Mouse (Mus musculus) spleen, postnatal 14 days (tissue): ENCODE data around the gene Dynlrb2.

Source experiments
- DNase-seq, 2 experiments: peaks; one replicate each; pipeline ENCODE4 v3.0.0; 2021 to 2022; ENCODE audit warnings: low spot score in 2 of 2

Gene Dynlrb2

DNA sequence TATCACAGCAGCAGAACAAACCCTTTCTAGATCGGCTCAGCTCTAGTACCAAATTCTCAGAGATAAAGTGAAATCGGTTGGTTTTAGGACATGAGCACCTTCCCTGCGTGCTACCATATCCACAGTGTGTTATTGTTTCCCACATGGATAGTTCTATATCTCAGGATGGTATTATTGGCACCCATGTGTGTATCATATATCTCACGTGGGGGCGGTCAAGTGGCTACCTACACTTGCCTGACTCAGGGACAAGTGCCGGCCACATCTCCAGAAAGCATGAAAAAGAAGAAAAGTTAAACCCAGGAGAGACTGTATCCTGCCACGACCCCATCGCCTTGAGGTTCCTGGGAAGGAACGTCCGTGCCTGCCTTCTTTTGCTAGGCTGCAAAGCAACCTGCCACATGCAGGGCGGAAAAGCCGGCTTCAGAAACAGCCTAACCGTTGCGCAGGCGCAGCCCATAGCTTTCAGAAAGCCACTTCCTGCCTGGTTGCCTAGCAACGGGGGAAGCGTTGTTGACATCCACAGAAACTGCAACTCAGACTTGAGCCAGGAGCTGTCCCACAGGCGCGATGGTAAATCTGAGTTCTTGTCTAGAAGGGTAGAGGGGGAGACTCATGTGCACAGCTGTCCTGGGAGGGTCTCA, at the start of gene Dynlrb2:
Gene Dynlrb2 (plus strand): TSS at position 498 of the 644 bp plus-strand sequence.
- DNase-seq = peak; percentile 65 to 74

DNA sequence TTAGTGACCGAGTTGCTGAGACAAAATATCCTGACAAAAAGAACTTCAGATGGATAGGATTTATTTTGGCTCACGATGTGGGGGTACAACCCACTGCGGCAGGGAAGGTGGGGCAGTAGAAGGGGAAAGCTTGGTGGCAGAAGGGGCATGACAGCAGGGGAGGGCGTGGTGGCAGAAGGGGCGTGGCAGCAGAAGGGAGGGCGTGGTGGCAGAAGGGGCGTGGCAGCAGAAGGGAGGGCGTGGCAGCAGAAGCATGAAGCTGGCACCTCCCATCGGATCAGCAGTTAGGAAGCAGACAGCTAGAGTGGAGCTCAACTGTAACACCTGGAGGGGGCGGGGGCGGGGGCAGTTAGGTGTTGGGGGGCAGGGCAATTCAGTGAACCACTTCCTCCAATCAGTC, 46.2 kb upstream of the Dynlrb2 start:
- no peak for DNase-seq

DNA sequence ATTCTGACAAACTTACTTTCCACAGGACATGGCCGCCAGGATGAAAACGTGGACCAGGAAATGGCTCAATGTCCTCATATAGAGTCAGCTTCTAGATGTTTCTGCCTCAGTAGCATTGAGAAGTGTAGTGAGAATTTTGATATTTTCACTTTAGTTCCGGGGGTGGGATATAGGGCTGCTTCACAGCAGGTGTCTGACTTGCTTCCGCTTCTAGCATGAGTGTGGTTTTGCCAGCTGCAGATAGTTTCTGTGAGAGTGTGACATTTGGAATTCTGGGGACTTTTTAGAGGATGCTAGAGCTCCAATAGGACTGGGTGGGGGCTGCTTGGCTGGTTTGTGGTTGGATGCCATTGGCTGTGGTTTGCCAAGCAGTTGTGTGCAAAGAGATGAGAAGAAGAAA, 43.3 kb upstream of the Dynlrb2 start:
- DNase-seq = no peak

- no peak for DNase-seq
These were observed 38.2 kb upstream of the Dynlrb2 start for GRCm38 (mm10) chr8:116466586-116466985.

GRCm38 (mm10) chr8:116467027-116467426, 37.7 kb upstream of the Dynlrb2 start:
- DNase-seq = no peak

- no peak for DNase-seq
These were observed 26.8 kb upstream of the Dynlrb2 start for GRCm38 (mm10) chr8:116477941-116478340.

- DNase-seq = peak in 1 of 2 experiments; percentile 7
These were observed 26.1 kb upstream of the Dynlrb2 start for GRCm38 (mm10) chr8:116478681-116479080.

GRCm38 (mm10) chr8:116480894-116481293, 23.9 kb upstream of the Dynlrb2 start:
- peak in 1 of 2 experiments; percentile 46 for DNase-seq

- no peak for DNase-seq
These were observed 22.0 kb upstream of the Dynlrb2 start for GRCm38 (mm10) chr8:116482738-116483137.

DNA sequence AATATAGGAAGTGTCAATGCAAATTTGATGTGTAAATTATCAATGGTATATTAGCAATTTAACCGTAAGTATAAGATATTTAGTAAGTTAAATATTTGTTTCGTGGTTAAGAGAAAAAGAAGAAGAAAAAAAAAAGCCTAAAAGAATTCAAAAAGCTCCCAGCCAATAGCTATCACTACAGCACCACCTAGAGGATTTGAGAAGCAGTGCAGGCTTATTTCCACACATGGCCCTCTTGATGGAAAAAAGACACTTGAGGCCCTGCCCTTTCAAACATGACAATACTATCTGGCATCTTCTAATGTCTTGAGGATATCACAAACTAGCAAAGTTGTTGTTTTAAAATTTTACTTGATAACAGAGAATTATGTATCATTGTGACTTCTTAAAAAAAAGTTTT, 20.7 kb upstream of the Dynlrb2 start:
- DNase-seq = no peak

GRCm38 (mm10) chr8:116488546-116488945, 16.2 kb upstream of the Dynlrb2 start:
- no peak for DNase-seq

GRCm38 (mm10) chr8:116500057-116500809, 4.5 kb upstream of the Dynlrb2 start:
- no peak for DNase-seq

GRCm38 (mm10) chr8:116508721-116509120, 3.9 kb downstream of the Dynlrb2 start:
- no peak for DNase-seq

GRCm38 (mm10) chr8:116509247-116509646, 4.5 kb downstream of the Dynlrb2 start:
- DNase-seq = no peak

DNA sequence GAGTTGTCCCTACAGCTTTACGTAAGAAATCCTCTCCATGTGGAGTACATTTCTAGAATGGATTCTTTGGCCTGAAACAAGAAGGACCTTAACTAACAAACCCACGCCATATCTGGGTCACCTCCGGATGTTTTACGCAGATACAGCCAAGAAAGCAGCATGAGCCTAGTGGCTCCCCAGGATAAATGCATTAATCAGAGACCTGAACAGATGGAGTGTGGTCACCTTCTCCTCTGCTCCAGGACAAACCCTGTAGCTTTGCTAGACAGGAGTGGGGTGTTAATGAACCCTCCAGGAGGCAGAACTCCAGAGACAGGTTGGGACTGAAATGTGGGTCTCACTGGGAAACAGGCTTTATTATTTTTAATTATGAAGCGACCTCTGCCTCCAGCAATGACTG, 14.9 kb downstream of the Dynlrb2 start:
- DNase-seq = no peak

GRCm38 (mm10) chr8:116521208-116521607, 16.4 kb downstream of the Dynlrb2 start:
- no peak for DNase-seq

GRCm38 (mm10) chr8:116521641-116522040, 16.9 kb downstream of the Dynlrb2 start:
- no peak for DNase-seq

GRCm38 (mm10) chr8:116522104-116522767, 17.5 kb downstream of the Dynlrb2 start:
- DNase-seq = no peak

- DNase-seq = no peak
These were observed 20.1 kb downstream of the Dynlrb2 start for GRCm38 (mm10) chr8:116524915-116525314.

- DNase-seq = no peak
These were observed 24.0 kb downstream of the Dynlrb2 start for GRCm38 (mm10) chr8:116528736-116529135.

DNA sequence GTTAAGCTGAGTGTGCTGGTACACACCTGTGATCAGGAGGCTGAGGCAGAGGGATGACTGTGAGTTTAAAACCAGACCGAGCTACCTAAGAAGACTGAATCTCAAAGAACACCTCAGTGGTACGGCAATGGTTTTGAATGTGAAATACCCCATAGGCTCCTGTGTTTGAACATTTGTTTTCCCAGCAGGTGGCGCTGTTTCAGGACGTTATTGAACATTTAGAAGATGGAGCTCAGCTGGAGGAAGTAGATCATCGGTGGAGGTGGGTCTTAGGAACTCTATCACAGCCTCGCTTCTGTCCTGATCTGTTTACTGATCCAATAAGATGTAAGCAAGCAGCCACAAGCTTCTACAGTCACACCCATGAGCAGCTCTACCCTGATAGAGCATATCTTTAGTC, 28.3 kb downstream of the Dynlrb2 start:
- no peak for DNase-seq

- DNase-seq = no peak
These were observed 32.0 kb downstream of the Dynlrb2 start for GRCm38 (mm10) chr8:116536786-116537185.

- DNase-seq = no peak
These were observed 34.0 kb downstream of the Dynlrb2 start for GRCm38 (mm10) chr8:116538763-116539162.
